In the genomic region with DNA sequence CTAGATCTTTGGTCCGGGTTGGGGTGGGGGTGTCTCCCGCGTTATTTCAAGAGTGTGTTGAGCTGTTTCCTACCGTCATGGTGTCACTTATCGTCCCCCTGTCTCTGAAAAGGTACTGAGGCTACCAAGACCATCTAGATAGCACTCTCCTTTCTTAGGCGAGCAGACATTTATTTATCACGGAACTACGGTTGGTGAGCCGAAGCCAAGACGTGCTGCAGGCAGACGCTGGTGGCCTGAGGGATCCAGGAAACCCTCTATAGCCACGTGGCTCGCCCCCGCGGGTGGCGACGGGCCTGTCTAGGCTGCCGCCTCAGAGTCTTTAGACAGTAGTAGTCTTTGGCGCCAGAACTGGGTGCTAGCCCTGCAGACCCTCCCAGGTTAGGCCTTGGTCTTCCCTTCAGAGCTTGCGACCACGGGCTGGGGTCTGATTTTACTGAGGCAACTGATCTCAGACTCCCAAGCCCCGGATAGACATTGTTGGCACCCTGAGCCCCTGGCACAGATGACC, we compare ENCODE assay signal across 13 mouse cellular contexts. TPM values are rescaled to one million over a fixed set of nuclear protein-coding genes. Genes with fewer than 3 reads are reported as not detected.
DNase-seq lines count a peak whose midpoint lies in the region; ATAC-seq and TF ChIP-seq lines count a peak whose summit lies in the region.
"Had no signal": no experiment of that assay in that cellular context is flagged by ENCODE, and none has a peak within 500 bp of the region (broad histone marks: within the 10 kb centered on the region; RNA-seq: fewer than 3 reads in every experiment).

No protein-coding gene starts in this region.

- no peak overlapping the region for H3K27ac ChIP-seq in forebrain, postnatal 0 days (ENCODE audit: low read depth, low read length)
- H3K27ac ChIP-seq in neural tube, embryonic 13.5 days (replicated peaks) = peak overlapping the region; percentile 33; the same call in 1 of the 2 replicates
- H3K27ac ChIP-seq: left cerebral cortex, adult 2 months had no signal

- no peaks in the 10 kb centered on the region for H3K4me1 ChIP-seq in forebrain, postnatal 0 days (ENCODE audit: insufficient read depth)
- H3K4me1 ChIP-seq in neural tube, embryonic 13.5 days (replicated peaks) = peaks cover 32% of the 10 kb centered on the region

- no peaks in the 10 kb centered on the region for H3K36me3 ChIP-seq in forebrain, postnatal 0 days (ENCODE audit: insufficient read depth)
- H3K36me3 ChIP-seq in neural tube, embryonic 13.5 days = no peaks in the 10 kb centered on the region

- intact Hi-C loops in left cerebral cortex, postnatal 4 days (cut with DNase I) = loop anchor here (5.0 kb wide), 1 partner anchor 342 kb away; no protein-coding TSS in a partner anchor

- ATAC-seq in forebrain, postnatal 0 days = no peak
- ATAC-seq in neural tube, embryonic 13.5 days (ENCODE audit: low read depth) = no peak
- ATAC-seq in erythroid progenitor cell, adult 5-6 weeks (replicated peaks; ENCODE audit: low FRiP score, poor library complexity, severe bottlenecking) = no peak
- ATAC-seq: liver, postnatal 0 days had no signal

- H3K27me3 ChIP-seq in forebrain, postnatal 0 days (ENCODE audit: insufficient read depth, low read length) = peaks cover 78% of the 10 kb centered on the region
- peaks cover 96% of the 10 kb centered on the region for H3K27me3 ChIP-seq in neural tube, embryonic 13.5 days

- H3K4me3 ChIP-seq in forebrain, postnatal 0 days (ENCODE audit: low read depth, low read length) = no peak overlapping the region
- H3K4me3 ChIP-seq in neural tube, embryonic 13.5 days = no peak overlapping the region
- H3K4me3 ChIP-seq: left cerebral cortex, adult 2 months had no signal

- no peak for TF ChIP-seq CTCF in forebrain, postnatal 0 days (IDR thresholded peaks at IDR 0.05; ENCODE audit: low read depth)

- peak; percentile 43 for DNase-seq in left cerebral cortex, postnatal 4 days
- DNase-seq in left cerebral cortex, adult 11 months (ENCODE audit: low spot score) = no peak
- peak; percentile 70 for DNase-seq in cerebellum, adult 9-11 months
- peak; percentile 48 for DNase-seq in forebrain, postnatal 0 days
- no peak for DNase-seq in lung, postnatal 10 days
- no peak for DNase-seq in heart, adult 18-20 months
- DNase-seq: gastrocnemius, postnatal 10 days; kidney, postnatal 10 days; liver, postnatal 0 days had no signal

- H3K9ac ChIP-seq in forebrain, postnatal 0 days = no peak overlapping the region
- H3K9ac ChIP-seq in neural tube, embryonic 13.5 days = no peak overlapping the region
- H3K9ac ChIP-seq: liver, postnatal 0 days had no signal

- H3K4me2 ChIP-seq in forebrain, postnatal 0 days (ENCODE audit: low read depth) = no peak overlapping the region
- H3K4me2 ChIP-seq in neural tube, embryonic 13.5 days = peak overlapping the region; percentile 60

- 3% methylated on average over 22 of the region's 22 CpGs for whole genome bisulfite sequencing in forebrain, postnatal 0 days
- under 1% methylated on average over 22 of the region's 22 CpGs for WGBS in neural tube, embryonic 13.5 days

- H3K9me3 ChIP-seq in forebrain, postnatal 0 days (ENCODE audit: low read length) = no peaks in the 10 kb centered on the region
- no peaks in the 10 kb centered on the region for H3K9me3 ChIP-seq in neural tube, embryonic 13.5 days

RNA-seq across cellular contexts. Expression of gene Barhl2, which starts 2.1 kb away (rescaled TPM):
- 1 to 10 TPM in 1 of 2 experiments, under 1 TPM in 1; 0.84 to 2.5 TPM for total RNA-seq in left cerebral cortex, postnatal 4 days (2021)
- 4.5 and 9.4 TPM in 2 replicates for total RNA-seq in forebrain, postnatal 0 days (2014; rRNA removed)
- polyA plus RNA-seq in forebrain, postnatal 0 days (2015; fragmentation: Nextera tagmentation; extraction: Ambion mirVana) = 1.3 and 1.5 TPM in 2 replicates
- 2.3 and 2.9 TPM in 2 replicates for polyA plus RNA-seq in neural tube, embryonic 13.5 days (2015; fragmentation: Nextera tagmentation; extraction: Ambion mirVana)
- total RNA-seq in erythroid progenitor cell, adult 5-6 weeks (2015; ENCODE audit: low replicate concordance) = not detected in 2 replicates
- total RNA-seq in erythroid progenitor cell, adult 5-6 weeks (2017; ENCODE audit: low replicate concordance) = not detected in 2 replicates
- total RNA-seq in heart, adult 18-20 months (2021) = not detected
- total RNA-seq: gastrocnemius, postnatal 10 days; hematopoietic stem cell, adult 5-6 weeks had no signal
- polyA plus RNA-seq: liver, postnatal 0 days had no signal

Comparison
In these comparisons a context has a peak if more than half of its experiments do, and no peak if none do; other contexts are left out.
1. DNase-seq: peak in left cerebral cortex, postnatal 4 days (single experiment), cerebellum, adult 9-11 months (single experiment) and forebrain, postnatal 0 days (single experiment); none in left cerebral cortex, adult 11 months (single experiment), lung, postnatal 10 days (single experiment) and heart, adult 18-20 months (0 of 2).